Mouse (Mus musculus): ENCODE results near the gene Plcb1.

The Plcb1 gene

GRCm38 (mm10) chr2:135403344-135403743 is 617.5 kb downstream of the Plcb1 start:
- DNase-seq (ENCODE audit: low read depth, low spot score): no peak

GRCm38 (mm10) chr2:135404095-135404494 is 618.2 kb downstream of the Plcb1 start:
- no peak for DNase-seq (ENCODE audit: low read depth, low spot score)

GRCm38 (mm10) chr2:135409418-135410097 is 623.7 kb downstream of the Plcb1 start:
- DNase-seq (ENCODE audit: low read depth, low spot score): no peak

GRCm38 (mm10) chr2:135411675-135412074 is 625.8 kb downstream of the Plcb1 start:
- no peak for DNase-seq (ENCODE audit: low read depth, low spot score)

GRCm38 (mm10) chr2:135415137-135415536 is 629.3 kb downstream of the Plcb1 start:
- no peak for DNase-seq (ENCODE audit: low read depth, low spot score)

GRCm38 (mm10) chr2:135419301-135419700 is 633.4 kb downstream of the Plcb1 start:
- no peak for DNase-seq (ENCODE audit: low read depth, low spot score)

- DNase-seq (ENCODE audit: low read depth, low spot score): no peak
Measured at GRCm38 (mm10) chr2:135434947-135435515, 649.2 kb downstream of the Plcb1 start.

GRCm38 (mm10) chr2:135439034-135439433 is 653.2 kb downstream of the Plcb1 start:
- no peak for DNase-seq (ENCODE audit: low read depth, low spot score)

- no peak for DNase-seq (ENCODE audit: low read depth, low spot score)
Measured at GRCm38 (mm10) chr2:135439546-135440517, 654.0 kb downstream of the Plcb1 start.

- no peak for DNase-seq (ENCODE audit: low read depth, low spot score)
Measured at GRCm38 (mm10) chr2:135453581-135453980, 667.7 kb downstream of the Plcb1 start.

GRCm38 (mm10) chr2:135454015-135454414 is 668.1 kb downstream of the Plcb1 start:
- no peak for DNase-seq (ENCODE audit: low read depth, low spot score)

GRCm38 (mm10) chr2:135454455-135454854 is 668.6 kb downstream of the Plcb1 start:
- no peak for DNase-seq (ENCODE audit: low read depth, low spot score)

GRCm38 (mm10) chr2:135467895-135468294 is 682.0 kb downstream of the Plcb1 start:
- no peak for DNase-seq (ENCODE audit: low read depth, low spot score)

- no peak for DNase-seq (ENCODE audit: low read depth, low spot score)
Measured at GRCm38 (mm10) chr2:135474107-135474506, 688.2 kb downstream of the Plcb1 start.

- DNase-seq (ENCODE audit: low read depth, low spot score): no peak
Measured at GRCm38 (mm10) chr2:135485248-135485647, 699.4 kb downstream of the Plcb1 start.

- no peak for DNase-seq (ENCODE audit: low read depth, low spot score)
Measured at GRCm38 (mm10) chr2:135488277-135488676, 702.4 kb downstream of the Plcb1 start.

- DNase-seq (ENCODE audit: low read depth, low spot score): no peak
Measured at GRCm38 (mm10) chr2:135489127-135489526, 703.3 kb downstream of the Plcb1 start.

- no peak for DNase-seq (ENCODE audit: low read depth, low spot score)
Measured at GRCm38 (mm10) chr2:135492777-135493176, 706.9 kb downstream of the Plcb1 start.

- DNase-seq (ENCODE audit: low read depth, low spot score): no peak
Measured at GRCm38 (mm10) chr2:135496553-135496952, 710.7 kb downstream of the Plcb1 start.

- DNase-seq (ENCODE audit: low read depth, low spot score): no peak
Measured at GRCm38 (mm10) chr2:135497251-135497650, 711.4 kb downstream of the Plcb1 start.

- no peak for DNase-seq (ENCODE audit: low read depth, low spot score)
Measured at GRCm38 (mm10) chr2:135500872-135501271, 715.0 kb downstream of the Plcb1 start.

GRCm38 (mm10) chr2:135503328-135503997 is 717.6 kb downstream of the Plcb1 start:
- DNase-seq (ENCODE audit: low read depth, low spot score): no peak

Data from A20 (cell line).